Mouse (Mus musculus) v-Abl transformed pro-B cells (cell line): ENCODE measurements around the gene Slc22a17.
"Not testable (repeated sequence)": the region's sequence is repeated elsewhere in the genome, so short reads cannot be mapped to it uniquely, and the experiment has no call there.

Source experiments
- in situ Hi-C, 2 experiments: fragments of 400-800 bp; cut with MboI; formaldehyde crosslinking; loops; one replicate each; pipeline ENCODE4 v1.15.1; 2025; ENCODE audit not compliant: unreplicated experiment in 2 of 2

Slc22a17 gene

DNA sequence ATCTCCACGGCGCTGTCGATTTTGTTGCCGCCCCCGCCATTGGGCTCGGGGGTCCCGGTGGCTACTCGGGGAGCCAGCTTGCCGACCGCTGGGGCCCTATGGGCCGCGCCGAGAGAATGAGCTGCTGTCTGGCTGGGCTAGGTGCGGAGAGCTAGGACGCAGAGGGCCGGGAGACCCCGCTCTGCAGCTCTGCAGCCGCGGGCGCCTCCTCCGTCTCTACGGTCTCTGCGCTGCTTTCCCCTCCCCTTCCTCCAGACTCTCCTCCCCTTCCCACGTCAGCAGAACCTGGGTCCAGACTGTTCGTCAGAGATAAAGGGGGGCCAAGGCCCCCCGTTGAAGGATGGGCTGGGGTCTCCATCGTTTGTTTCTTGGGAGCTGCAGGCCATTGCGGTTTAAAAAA lies at the start of gene Slc22a17:
Gene Slc22a17 (minus strand): TSS at position 247 of the 400 bp plus-strand sequence.
- in situ Hi-C loops, result no loop called here

GRCm38 (mm10) chr14:54962714-54963113 lies 49.8 kb upstream of the Slc22a17 start:
- in situ Hi-C loops, result no loop called here

DNA sequence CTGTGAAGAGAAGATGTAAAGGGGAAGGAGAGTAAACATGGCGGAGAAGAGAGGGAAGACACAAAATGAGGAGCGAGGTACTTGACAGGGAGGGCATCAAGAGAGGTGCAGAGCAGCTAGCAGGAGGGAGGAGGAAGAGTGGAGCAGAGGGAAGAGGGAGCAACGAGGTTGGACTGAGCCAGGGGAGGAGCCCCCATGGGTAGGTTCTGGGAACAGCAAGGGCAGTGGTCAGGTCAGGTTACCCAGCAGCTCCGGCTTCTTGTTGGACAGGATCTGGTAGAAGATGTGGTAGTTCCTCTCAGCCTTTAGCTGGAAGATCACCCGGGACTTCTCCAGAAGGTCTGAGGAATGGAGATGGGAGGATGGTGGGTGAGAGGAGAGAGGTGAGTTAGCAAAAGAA lies 48.6 kb upstream of the Slc22a17 start:
- in situ Hi-C loops, result no loop called here

GRCm38 (mm10) chr14:54960769-54961168 lies 47.8 kb upstream of the Slc22a17 start:
- in situ Hi-C loops, result no loop called here

DNA sequence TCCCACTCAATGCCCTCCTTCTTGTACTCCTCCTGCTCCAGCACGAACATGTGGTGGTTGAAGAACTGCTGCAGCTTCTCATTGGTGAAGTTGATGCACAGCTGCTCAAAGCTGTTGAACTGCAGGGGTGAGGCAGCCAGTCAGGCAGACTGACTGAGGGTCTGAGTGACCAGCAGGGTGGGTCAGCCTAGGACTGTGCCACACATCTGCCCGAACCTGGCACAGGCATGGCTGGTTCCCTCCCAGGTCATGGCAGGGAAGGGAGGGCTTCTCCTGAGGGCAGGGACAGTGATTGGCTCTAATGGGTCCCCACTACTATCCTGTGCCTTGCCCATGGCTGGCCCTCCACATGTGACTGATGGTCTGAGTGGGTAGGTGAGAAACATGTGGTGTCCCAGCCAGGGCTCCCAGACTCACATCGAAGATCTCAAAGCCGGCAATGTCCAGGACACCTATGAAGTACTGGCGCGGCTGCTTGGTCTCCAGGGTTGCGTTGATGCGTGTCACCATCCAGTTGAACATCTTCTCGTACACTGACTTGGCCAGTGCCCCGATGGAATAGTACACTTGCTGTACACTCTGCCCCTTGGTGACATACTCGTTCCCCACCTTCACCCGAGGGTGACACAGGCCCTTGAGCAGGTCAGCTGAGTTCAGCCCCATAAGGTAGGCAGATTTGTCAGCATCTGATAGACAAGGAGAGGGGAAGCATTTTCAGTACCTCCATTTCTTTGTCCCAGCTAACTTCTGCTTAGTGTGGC lies 47.1 kb upstream of the Slc22a17 start:
- in situ Hi-C loops, result not testable (repeated sequence)

DNA sequence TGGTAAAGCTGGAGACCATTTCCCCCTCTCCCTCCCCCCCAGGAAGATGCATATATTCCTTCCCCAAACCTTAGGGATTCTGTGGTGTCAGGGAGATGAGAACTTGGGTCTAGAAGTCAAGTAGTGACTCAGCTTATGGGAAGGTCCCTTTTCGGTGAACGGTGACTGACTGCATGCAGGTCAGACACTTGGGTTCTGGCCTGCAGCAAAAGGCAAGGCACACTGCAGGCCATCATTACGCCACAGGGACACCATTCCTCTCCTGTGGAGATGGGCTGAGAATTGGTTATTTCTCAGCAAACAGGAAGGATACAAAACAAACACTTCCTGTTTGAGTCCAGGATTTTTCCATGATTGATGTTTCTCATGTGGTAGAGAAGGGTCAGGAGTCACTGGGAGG lies 46.3 kb upstream of the Slc22a17 start:
- in situ Hi-C loops, result no loop called here

DNA sequence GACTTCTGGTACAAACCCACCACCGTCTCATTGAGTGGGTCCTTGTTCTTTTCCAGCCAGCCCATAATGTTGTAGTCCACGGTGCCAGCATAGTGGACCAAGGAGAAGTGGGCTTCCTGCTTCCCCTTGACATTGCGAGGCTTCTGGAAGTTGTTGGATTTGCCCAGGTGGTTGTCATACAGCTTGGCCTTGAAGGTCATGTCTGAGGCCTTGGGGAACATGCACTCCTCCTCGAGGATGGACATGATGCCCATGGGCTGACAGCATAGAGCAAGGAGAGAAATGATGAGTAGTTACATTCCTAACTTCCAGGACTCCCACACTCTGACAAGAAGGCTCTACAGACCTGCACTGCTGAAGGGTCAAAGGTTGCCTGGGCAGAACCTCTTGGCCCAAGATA lies 45.6 kb upstream of the Slc22a17 start:
- in situ Hi-C loops, result no loop called here

DNA sequence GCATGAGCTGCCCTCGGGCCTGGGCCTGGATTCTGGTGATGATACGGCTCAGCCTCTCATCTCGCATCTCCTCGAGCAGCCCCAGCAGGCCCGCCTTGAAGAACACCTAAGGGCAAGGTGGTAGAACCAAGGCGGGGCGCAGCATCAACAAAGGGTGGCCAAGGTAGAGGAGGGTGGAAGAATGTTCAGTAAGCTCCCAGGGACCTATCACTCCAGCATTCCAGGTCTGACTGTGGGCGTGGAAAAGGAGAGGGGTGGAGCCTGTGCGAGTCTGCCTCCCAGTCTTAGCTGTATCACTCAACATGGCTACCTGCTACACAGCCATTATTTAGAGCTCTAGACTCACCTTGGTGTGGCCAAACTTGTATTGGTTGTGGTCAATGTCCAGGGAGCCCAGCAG lies 43.6 kb upstream of the Slc22a17 start:
- in situ Hi-C loops, result no loop called here

DNA sequence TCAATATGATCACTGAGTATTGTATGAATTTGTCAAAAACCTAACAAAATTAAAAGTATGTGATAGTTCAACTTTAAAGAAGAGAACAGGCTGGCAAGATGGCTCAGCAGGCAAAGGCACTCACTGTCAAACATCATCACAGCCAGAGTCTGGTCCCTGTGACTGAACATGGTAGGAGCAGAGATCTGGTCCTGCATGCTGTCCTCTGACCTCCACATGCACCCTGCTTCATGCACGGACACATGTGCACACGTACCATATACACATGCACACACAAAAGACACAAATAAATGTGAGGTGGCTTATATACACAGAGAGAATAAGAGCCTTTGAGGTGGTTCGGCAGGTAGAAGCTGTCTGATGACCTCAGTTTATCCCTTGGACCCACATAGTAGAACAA lies 42.5 kb upstream of the Slc22a17 start:
- in situ Hi-C loops, result no loop called here

DNA sequence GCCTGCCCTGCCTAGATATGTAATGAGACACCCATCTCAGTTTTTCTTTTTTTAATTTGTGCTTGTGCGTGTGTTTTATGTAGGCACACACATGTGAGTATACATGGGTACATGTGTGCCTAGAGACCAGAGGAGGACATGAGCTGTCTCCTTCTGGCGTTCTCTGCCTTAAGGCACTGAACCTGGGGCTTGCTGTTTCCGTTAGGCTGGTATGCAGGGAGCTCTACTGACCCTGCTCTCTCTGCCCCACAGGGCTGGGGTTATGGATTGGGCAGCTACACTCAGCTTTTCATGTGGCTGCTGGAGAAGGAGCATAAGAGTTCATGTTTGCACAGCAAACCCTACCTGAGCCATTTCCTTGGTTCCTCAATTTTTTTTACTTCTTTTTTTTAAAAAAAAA lies 41.5 kb upstream of the Slc22a17 start:
- in situ Hi-C loops, result no loop called here

GRCm38 (mm10) chr14:54953664-54954206 lies 40.8 kb upstream of the Slc22a17 start:
- in situ Hi-C loops, result no loop called here

GRCm38 (mm10) chr14:54951587-54951986 lies 38.7 kb upstream of the Slc22a17 start:
- in situ Hi-C loops, result no loop called here

- in situ Hi-C loops, result no loop called here
Measured at GRCm38 (mm10) chr14:54950493-54950892, 37.6 kb upstream of the Slc22a17 start.

DNA sequence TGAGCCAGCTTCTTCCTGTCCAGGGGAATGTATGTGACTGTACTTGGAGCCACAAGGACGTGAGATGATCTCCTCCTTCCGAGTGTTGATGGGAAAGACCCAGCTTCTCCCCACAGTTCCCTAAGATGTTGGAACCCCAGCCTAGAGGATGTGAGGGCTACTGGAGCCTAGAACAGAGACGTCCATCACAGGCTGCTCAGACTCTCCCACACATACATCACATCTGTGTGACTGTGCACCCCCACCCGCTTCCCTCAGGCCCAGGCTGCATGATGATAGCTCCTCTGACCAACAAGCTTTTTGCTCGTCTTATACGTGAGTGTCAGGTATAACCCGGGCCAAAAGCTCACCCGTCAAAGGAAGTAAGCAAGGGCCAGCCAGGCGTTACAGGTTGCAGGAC lies 35.8 kb upstream of the Slc22a17 start:
- in situ Hi-C loops, result no loop called here

GRCm38 (mm10) chr14:54947008-54947407 lies 34.1 kb upstream of the Slc22a17 start:
- in situ Hi-C loops, result not testable (repeated sequence)

DNA sequence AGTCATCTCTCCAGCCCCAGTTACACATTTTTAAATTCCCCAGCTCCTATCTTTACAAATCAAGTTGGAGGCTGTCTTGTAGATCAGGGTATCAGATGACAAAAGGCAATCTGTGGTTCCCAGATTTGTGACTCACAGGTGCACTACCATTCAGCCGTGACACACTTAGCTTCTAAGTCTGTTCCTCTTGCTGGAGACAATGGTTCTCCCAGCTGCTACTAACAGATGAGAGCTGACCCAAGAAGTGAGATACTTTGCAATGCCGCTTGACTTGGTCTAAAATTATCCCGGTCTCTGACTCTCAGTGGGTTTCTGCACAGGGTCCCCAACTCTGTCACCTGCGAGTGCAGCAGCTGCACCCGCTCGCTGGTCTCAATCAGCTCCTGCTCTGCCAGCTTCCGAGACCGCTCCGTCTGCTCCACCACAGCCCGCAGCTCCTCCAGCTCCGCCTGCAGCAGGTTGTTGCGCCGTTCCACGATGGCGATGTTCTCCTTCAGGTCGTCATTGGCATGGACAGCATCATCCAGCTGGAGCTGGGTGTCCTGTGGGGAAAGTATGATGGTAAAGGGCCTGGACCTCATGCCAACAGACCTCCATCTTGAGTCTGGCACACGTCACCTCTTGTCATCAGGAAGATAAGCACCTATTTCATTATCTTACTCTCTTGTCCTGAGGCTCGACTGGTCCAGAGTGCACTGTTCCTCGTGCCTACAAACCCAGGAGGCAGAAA lies 33.2 kb upstream of the Slc22a17 start:
- in situ Hi-C loops, result no loop called here

GRCm38 (mm10) chr14:54944939-54945338 lies 32.0 kb upstream of the Slc22a17 start:
- in situ Hi-C loops, result loop anchor here in 1 of 2 experiments (5.0 kb wide), 1 partner anchor 103 kb away; no protein-coding TSS in a partner anchor

DNA sequence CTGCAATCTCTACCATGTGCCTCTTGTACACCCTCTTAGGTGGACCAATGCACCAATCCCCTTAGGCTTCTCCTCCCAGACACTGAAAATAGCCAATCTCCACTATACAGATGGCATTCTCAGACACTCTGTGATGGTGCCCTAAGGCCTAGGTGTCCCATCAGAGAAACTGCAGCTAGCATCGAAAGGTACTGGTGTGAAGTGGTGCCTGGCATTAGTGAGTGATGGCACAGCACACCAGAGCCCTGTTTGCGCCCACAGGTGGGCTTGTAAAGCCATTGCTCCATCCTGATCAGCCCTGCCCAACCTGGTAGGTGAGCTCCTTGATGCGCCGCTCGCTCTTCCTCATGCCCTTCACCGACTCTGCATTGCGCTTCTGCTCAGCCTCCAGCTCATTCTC lies 31.0 kb upstream of the Slc22a17 start:
- in situ Hi-C loops, result loop anchor here in 1 of 2 experiments (5.0 kb wide), 1 partner anchor 102 kb away; no protein-coding TSS in a partner anchor

DNA sequence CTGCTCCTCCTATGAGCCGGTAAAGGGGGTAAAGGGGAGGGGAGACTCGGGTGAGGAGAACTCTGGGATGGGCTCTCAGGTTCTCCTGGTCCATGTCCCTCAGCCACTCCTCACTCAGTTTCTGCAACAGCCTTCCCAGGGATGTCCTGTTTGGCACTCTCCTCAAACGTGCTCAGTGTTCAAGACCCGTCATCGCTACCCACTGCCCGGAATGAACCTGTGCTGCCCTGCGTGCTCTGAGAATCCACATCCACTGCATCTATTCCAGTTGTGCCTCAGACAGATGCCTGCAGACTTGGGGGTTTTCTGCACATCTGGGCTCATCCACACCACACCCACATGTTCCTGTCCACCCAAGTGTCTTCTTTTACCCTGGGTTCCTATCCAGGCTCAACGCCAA lies 29.5 kb upstream of the Slc22a17 start:
- in situ Hi-C loops, result loop anchor here in 1 of 2 experiments (5.0 kb wide), 1 partner anchor 100 kb away; no protein-coding TSS in a partner anchor

DNA sequence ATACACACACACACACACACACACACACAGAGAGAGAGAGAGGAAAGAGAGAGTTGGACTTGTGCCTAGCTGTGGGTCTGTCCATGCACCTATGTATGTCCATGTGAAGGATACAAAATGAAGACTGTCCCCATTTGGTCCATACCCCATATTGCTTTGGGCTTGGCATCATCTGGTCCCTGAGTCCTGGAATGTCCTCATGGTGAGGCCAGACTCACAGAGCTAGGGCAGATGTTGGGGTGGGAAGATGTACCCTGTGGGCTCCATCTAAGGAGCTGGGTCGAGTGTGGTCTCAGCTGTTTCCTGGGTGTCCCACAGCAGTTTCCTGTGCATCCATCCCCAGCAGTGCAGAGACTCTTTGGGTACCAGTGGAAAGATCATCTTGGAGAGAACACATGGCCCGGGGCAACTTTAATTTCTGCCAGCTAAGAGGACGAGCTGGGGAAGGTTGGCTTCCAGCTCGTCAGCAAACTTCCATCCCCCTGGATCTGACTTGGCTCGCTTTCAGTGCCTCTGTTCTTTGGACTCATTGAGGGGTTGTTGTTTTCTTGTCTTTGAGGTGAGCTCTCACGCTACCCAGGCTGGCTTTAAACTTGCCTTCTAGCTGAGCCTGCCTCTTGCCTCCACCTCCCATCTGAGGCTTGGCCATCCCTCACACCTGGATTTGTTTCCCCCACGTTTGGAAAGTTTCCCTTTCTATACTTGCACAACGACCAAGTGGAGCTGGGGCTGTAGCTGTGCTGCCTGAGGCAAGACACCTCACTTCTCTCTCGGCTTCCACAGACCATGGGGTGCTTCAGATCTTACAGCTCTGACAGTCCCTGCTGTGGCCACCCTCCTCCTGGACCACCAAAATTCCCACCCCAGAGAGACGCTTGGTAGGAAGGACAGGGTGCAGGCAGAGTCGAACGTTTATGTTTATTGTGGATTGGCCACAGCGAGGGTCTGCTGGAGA lies 28.4 kb upstream of the Slc22a17 start:
- in situ Hi-C loops, result loop anchor here in 1 of 2 experiments (5.0 kb wide), 1 partner anchor 99 kb away; no protein-coding TSS in a partner anchor
